Mouse (Mus musculus) MEL (cell line): ENCODE results near the gene Slc7a4.

Experiments
- CTCF ChIP-seq, 3 experiments: IDR thresholded peaks in 2 of 3; conservative IDR thresholded peaks in 1 of 3; 2 replicates each; pipeline ENCODE4 v1.5.1; 2011 to 2012; ENCODE audit warnings: low read length in 3 of 3, low read depth in 2 of 3, mild to moderate bottlenecking in 2 of 3, improper control_type of control experiment in 1 of 3, inconsistent platforms in 1 of 3, mixed read lengths in 1 of 3, moderate library complexity in 1 of 3; ENCODE audit not compliant: control insufficient read depth in 1 of 3, insufficient read depth in 1 of 3, poor library complexity in 1 of 3, severe bottlenecking in 1 of 3
- NELFE ChIP-seq: IDR thresholded peaks from 2 replicates; pipeline ENCODE4 v1.6.1; 2011; ENCODE audit warnings: low read depth, low read length, improper control_type of control experiment

GRCm38 (mm10) chr16:17632580-17632979 lies 49.6 kb upstream of the Slc7a4 start:
- TF ChIP-seq NELFE (no peak), CTCF (IDR thresholded peaks at IDR 0.05 in 2 of 3, conservative IDR thresholded peaks at IDR 0.05 in 1 of 3; ENCODE audit: control insufficient read depth in 1 of 3, insufficient read depth in 1 of 3, low read depth in 2 of 3, low read length in 3 of 3, poor library complexity in 1 of 3, severe bottlenecking in 1 of 3) (no peak)
